Mouse (Mus musculus) hindbrain, embryonic 16.5 days (tissue): Measurements from ENCODE around the gene Cmss1. TPM values are rescaled to one million over a fixed set of nuclear protein-coding genes. Genes with fewer than 3 reads are reported as not detected.

Experiments used
- ATAC-seq: fragments of 200-750 bp; cut with Nextera tagmentation; 2 replicates; pipeline ENCODE4 v1.8.0; 2017; ENCODE audit warnings: moderate TSS enrichment, moderate library complexity
- H3K27ac ChIP-seq: fragments of 300-500 bp; sonication (generic); 2 replicates; pipeline ENCODE4 v1.5.1; 2014; ENCODE audit warnings: low read depth, mild to moderate bottlenecking, control low read depth, low read length, moderate library complexity
- H3K27me3 ChIP-seq: fragments of 300-500 bp; sonication (generic); replicated peaks from 2 replicates; pipeline ENCODE4 v1.6.1; 2014; ENCODE audit warnings: low read length; ENCODE audit not compliant: control insufficient read depth, insufficient read depth
- H3K36me3 ChIP-seq: fragments of 300-500 bp; sonication (generic); 2 replicates; pipeline ENCODE4 v1.6.1; 2014; ENCODE audit warnings: mild to moderate bottlenecking, low read length, moderate library complexity, mixed read lengths; ENCODE audit not compliant: control insufficient read depth, insufficient read depth
- H3K4me1 ChIP-seq: fragments of 300-500 bp; sonication (generic); 2 replicates; pipeline ENCODE4 v1.6.1; 2014; ENCODE audit warnings: low read depth, low read length; ENCODE audit not compliant: control insufficient read depth, insufficient read depth
- H3K4me2 ChIP-seq: fragments of 300-500 bp; sonication (generic); 2 replicates; pipeline ENCODE4 v1.6.1; 2014; ENCODE audit warnings: mild to moderate bottlenecking, low read length, control low read depth, moderate library complexity
- H3K4me3 ChIP-seq: fragments of 300-500 bp; sonication (generic); 2 replicates; pipeline ENCODE4 v1.5.1; 2014; ENCODE audit warnings: mild to moderate bottlenecking, low read length, control low read depth, moderate library complexity
- H3K9ac ChIP-seq: fragments of 300-500 bp; sonication (generic); 2 replicates; pipeline ENCODE4 v1.6.1; 2014; ENCODE audit warnings: low read depth, mild to moderate bottlenecking, control low read depth, low read length, moderate library complexity
- H3K9me3 ChIP-seq: fragments of 300-500 bp; sonication (generic); 2 replicates; pipeline ENCODE4 v1.6.1; 2014; ENCODE audit warnings: mild to moderate bottlenecking, low read length, moderate library complexity; ENCODE audit not compliant: control insufficient read depth
- WGBS: fragments of 180-500 bp; shearing (Covaris S2); extraction: QIAGEN DNeasy Blood & Tissue Kit; methylation state at CpG from one replicate; pipeline ENCODE4 v1.1.7; 2014; 5-methylcytosine and 5-hydroxymethylcytosine counted together
- polyA plus RNA-seq: library from polyadenylated mRNA; unstranded; fragments of >200 nt; fragmentation: Nextera tagmentation; extraction: Ambion mirVana; gene quantifications from 2 replicates; pipeline ENCODE4 v1.2.1, GENCODE M21; 2015

The Cmss1 gene
- polyA plus RNA-seq, 1 experiment from 2014 or later, result 38.4 TPM

GRCm38 (mm10) chr16:57455573-57455972 lies 151.1 kb downstream of the Cmss1 start:
- Histone ChIP-seq H3K27ac (no peak overlapping the region), H3K36me3 (no peaks in the 10 kb centered on the region), H3K9me3 (no peaks in the 10 kb centered on the region), H3K9ac (no peak overlapping the region), H3K4me2 (no peak overlapping the region), H3K4me3 (no peak overlapping the region), H3K4me1 (no peaks in the 10 kb centered on the region), H3K27me3 (no peaks in the 10 kb centered on the region)
- ATAC-seq, result no peak
- 93% methylated on average over 3 of the region's 3 CpGs for WGBS

- Histone ChIP-seq H3K27me3 (no peaks in the 10 kb centered on the region), H3K27ac (no peak overlapping the region), H3K36me3 (no peaks in the 10 kb centered on the region), H3K9me3 (no peaks in the 10 kb centered on the region), H3K9ac (no peak overlapping the region), H3K4me3 (no peak overlapping the region), H3K4me2 (no peak overlapping the region), H3K4me1 (no peaks in the 10 kb centered on the region)
- ATAC-seq, result no peak
- WGBS, result 92% methylated on average over 8 of the region's 8 CpGs
Measured at GRCm38 (mm10) chr16:57454106-57454763, 152.4 kb downstream of the Cmss1 start.

GRCm38 (mm10) chr16:57453009-57453408 lies 153.7 kb downstream of the Cmss1 start:
- Histone ChIP-seq H3K9me3 (peaks cover 4% of the 10 kb centered on the region), H3K27me3 (no peaks in the 10 kb centered on the region), H3K4me2 (no peak overlapping the region), H3K9ac (no peak overlapping the region), H3K4me1 (no peaks in the 10 kb centered on the region), H3K36me3 (no peaks in the 10 kb centered on the region), H3K4me3 (no peak overlapping the region), H3K27ac (no peak overlapping the region)
- 79% methylated on average over 7 of the region's 7 CpGs for WGBS
- no peak for ATAC-seq

- Histone ChIP-seq H3K27me3 (no peaks in the 10 kb centered on the region), H3K9ac (no peak overlapping the region), H3K9me3 (peaks cover 4% of the 10 kb centered on the region), H3K36me3 (no peaks in the 10 kb centered on the region), H3K27ac (no peak overlapping the region), H3K4me2 (no peak overlapping the region), H3K4me1 (no peaks in the 10 kb centered on the region), H3K4me3 (no peak overlapping the region)
- ATAC-seq, result no peak
- WGBS, result 64% methylated on average over 10 of the region's 10 CpGs
Measured at GRCm38 (mm10) chr16:57445096-57446094, 161.3 kb downstream of the Cmss1 start.

- 86% methylated on average over 10 of the region's 10 CpGs for WGBS
- Histone ChIP-seq H3K4me2 (no peak overlapping the region), H3K27ac (no peak overlapping the region), H3K36me3 (no peaks in the 10 kb centered on the region), H3K9ac (no peak overlapping the region), H3K9me3 (no peaks in the 10 kb centered on the region), H3K4me1 (peaks cover 7% of the 10 kb centered on the region), H3K4me3 (no peak overlapping the region), H3K27me3 (no peaks in the 10 kb centered on the region)
- ATAC-seq, result no peak
Measured at GRCm38 (mm10) chr16:57440706-57441437, 165.8 kb downstream of the Cmss1 start.

GRCm38 (mm10) chr16:57439206-57439605 lies 167.5 kb downstream of the Cmss1 start:
- no peaks in the 10 kb centered on the region for H3K27me3 ChIP-seq
- H3K27ac ChIP-seq, result no peak overlapping the region
- no peak for ATAC-seq
- no peaks in the 10 kb centered on the region for H3K36me3 ChIP-seq
- H3K4me2 ChIP-seq, result no peak overlapping the region
- H3K9me3 ChIP-seq, result no peaks in the 10 kb centered on the region
- no peak overlapping the region for H3K4me3 ChIP-seq
- 75% methylated on average over 11 of the region's 11 CpGs for WGBS
- peaks cover 7% of the 10 kb centered on the region for H3K4me1 ChIP-seq
- H3K9ac ChIP-seq, result no peak overlapping the region

GRCm38 (mm10) chr16:57438288-57438685 lies 168.4 kb downstream of the Cmss1 start:
- H3K4me1 ChIP-seq, result peaks cover 7% of the 10 kb centered on the region
- no peak overlapping the region for H3K4me2 ChIP-seq
- ATAC-seq, result no peak
- no peaks in the 10 kb centered on the region for H3K27me3 ChIP-seq
- H3K9ac ChIP-seq, result no peak overlapping the region
- H3K36me3 ChIP-seq, result no peaks in the 10 kb centered on the region
- no peak overlapping the region for H3K4me3 ChIP-seq
- 61% methylated on average over 5 of the region's 5 CpGs for WGBS
- no peaks in the 10 kb centered on the region for H3K9me3 ChIP-seq
- H3K27ac ChIP-seq, result no peak overlapping the region

GRCm38 (mm10) chr16:57437523-57438287 lies 169.0 kb downstream of the Cmss1 start:
- Histone ChIP-seq H3K27ac (no peak overlapping the region), H3K9ac (no peak overlapping the region), H3K4me2 (no peak overlapping the region), H3K9me3 (no peaks in the 10 kb centered on the region), H3K4me1 (peaks cover 7% of the 10 kb centered on the region), H3K4me3 (no peak overlapping the region), H3K36me3 (no peaks in the 10 kb centered on the region), H3K27me3 (no peaks in the 10 kb centered on the region)
- peak; percentile 79 for ATAC-seq
- WGBS, result 68% methylated on average over 11 of the region's 11 CpGs
